Mouse (Mus musculus) E14TG2a.4 (cell line): Measurements from ENCODE around the gene Coro1a.

Source experiments
- H3K27me3 ChIP-seq: 2 replicates; pipeline ENCODE4 v1.6.1; 2014; ENCODE audit warnings: low read length, control low read depth; ENCODE audit not compliant: insufficient read depth
- H3K36me3 ChIP-seq: 2 replicates; pipeline ENCODE4 v1.6.1; 2014; ENCODE audit warnings: low read length, control low read depth; ENCODE audit not compliant: insufficient read depth
- H3K4me1 ChIP-seq: replicated peaks from 2 replicates; pipeline ENCODE4 v1.6.1; 2014; ENCODE audit warnings: low read depth, low read length, control low read depth
- H3K4me3 ChIP-seq: replicated peaks from 2 replicates; pipeline ENCODE4 v1.5.1; 2014; ENCODE audit warnings: mild to moderate bottlenecking, low read length
- H3K9me3 ChIP-seq: 2 replicates; pipeline ENCODE4 v1.6.1; 2014; ENCODE audit warnings: low read length, control low read depth
- CTCF ChIP-seq: conservative IDR thresholded peaks from 2 replicates; pipeline ENCODE4 v1.5.1; 2014; ENCODE audit warnings: low read length
- NANOG ChIP-seq: IDR thresholded peaks from 2 replicates; pipeline ENCODE4 v1.6.1; 2014; ENCODE audit warnings: borderline replicate concordance, low read length, mixed read lengths
- POU5F1 ChIP-seq: IDR thresholded peaks from 2 replicates; pipeline ENCODE4 v1.6.1; 2014; ENCODE audit warnings: low read length, borderline replicate concordance

Gene Coro1a

DNA sequence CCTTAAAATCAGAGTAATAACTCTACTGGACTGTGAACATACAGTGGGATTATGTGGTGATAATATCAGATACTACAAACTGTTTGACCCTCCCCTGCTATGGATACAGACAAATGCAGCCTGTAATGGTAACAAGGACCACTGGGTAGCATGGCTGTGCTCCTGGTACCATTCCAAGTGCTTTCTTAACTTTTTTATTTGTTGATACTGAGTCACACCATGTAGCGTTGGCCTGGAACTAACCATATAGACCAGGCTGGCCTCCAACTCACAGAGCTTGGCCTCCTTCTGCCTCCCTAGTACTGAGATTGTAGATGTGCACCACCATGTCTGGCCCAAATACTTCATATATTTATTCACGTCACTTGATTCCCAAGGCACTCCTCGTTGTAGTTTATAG lies 42.3 kb downstream of the Coro1a start:
- H3K36me3 ChIP-seq, result peaks cover 90% of the 10 kb centered on the region
- H3K9me3 ChIP-seq, result no peaks in the 10 kb centered on the region
- no peaks in the 10 kb centered on the region for H3K27me3 ChIP-seq
- no peak overlapping the region for H3K4me3 ChIP-seq
- TF ChIP-seq POU5F1, result no peak
- no peak for TF ChIP-seq NANOG
- TF ChIP-seq CTCF, result no peak
- H3K4me1 ChIP-seq, result peaks cover 11% of the 10 kb centered on the region

DNA sequence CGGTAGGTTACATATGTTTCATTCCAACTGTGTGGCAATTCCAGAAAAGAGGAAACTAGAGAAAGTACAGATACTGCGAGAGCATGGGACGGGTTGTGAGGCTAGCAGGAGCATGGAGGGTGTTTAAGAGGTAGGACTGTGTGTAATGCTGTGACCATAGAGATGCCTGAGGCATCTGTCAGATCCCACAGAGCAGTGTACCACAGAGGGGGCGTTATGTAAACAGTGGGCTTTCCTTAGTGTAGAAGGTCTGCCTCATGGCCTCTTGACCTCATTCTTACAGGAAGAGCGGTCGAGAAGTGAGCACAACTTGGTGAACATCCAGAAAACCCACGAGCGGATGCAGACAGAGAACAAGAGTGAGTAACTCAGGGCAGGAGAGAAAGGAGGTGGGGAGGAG lies 43.9 kb downstream of the Coro1a start:
- Histone ChIP-seq H3K4me1 (no peaks in the 10 kb centered on the region; the same call in 1 of the 2 replicates), H3K9me3 (no peaks in the 10 kb centered on the region), H3K4me3 (no peak overlapping the region), H3K27me3 (no peaks in the 10 kb centered on the region), H3K36me3 (peaks cover 76% of the 10 kb centered on the region)
- TF ChIP-seq POU5F1 (no peak), CTCF (no peak)

DNA sequence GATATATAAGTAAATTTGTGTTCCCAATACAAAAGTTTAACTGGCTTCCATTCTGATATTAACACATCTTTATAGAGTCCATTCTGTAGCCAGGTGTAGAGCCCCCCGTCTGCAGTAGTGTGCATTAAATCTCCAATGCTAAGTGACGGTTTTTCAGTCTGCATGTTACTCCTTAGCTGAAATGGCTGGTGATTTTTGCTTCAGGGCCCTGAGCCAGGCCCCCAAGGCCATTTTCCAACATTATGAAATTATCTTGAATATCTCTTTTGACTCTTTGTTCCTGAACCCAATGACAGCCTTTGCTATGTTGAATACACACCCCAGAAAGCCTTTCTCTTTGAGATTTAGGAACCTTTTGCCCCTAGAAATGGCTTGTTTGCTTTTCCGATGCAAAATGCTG lies 47.8 kb downstream of the Coro1a start:
- Histone ChIP-seq H3K4me1 (no peaks in the 10 kb centered on the region; the same call in 1 of the 2 replicates), H3K9me3 (no peaks in the 10 kb centered on the region), H3K4me3 (no peak overlapping the region), H3K36me3 (peaks cover 50% of the 10 kb centered on the region), H3K27me3 (no peaks in the 10 kb centered on the region)
- no peak for TF ChIP-seq CTCF
- TF ChIP-seq POU5F1, result no peak
- no peak for TF ChIP-seq NANOG

DNA sequence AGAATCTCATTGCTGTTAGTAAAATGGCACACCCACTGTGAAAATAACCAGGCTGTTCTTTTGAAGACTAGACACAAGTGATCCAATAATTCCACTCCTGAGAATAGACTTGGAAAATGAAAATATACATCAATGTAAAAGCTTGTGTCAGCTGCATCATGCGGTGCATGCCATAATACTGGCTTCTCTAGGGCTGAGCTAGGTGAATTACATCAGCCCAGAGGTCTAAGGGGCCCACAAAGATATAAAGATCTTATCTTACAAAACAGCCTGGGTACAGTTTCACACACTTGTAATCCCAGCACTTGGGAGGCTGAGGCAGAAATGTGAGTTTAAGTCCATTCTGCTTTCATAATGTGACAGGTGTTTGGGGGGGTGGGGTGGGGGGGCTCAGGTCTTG lies 50.1 kb downstream of the Coro1a start:
- no peak for TF ChIP-seq CTCF
- no peak for TF ChIP-seq POU5F1
- no peak for TF ChIP-seq NANOG
- H3K36me3 ChIP-seq, result peaks cover 28% of the 10 kb centered on the region
- H3K4me3 ChIP-seq, result no peak overlapping the region
- no peaks in the 10 kb centered on the region for H3K9me3 ChIP-seq
- H3K27me3 ChIP-seq, result no peaks in the 10 kb centered on the region
- no peaks in the 10 kb centered on the region for H3K4me1 ChIP-seq

DNA sequence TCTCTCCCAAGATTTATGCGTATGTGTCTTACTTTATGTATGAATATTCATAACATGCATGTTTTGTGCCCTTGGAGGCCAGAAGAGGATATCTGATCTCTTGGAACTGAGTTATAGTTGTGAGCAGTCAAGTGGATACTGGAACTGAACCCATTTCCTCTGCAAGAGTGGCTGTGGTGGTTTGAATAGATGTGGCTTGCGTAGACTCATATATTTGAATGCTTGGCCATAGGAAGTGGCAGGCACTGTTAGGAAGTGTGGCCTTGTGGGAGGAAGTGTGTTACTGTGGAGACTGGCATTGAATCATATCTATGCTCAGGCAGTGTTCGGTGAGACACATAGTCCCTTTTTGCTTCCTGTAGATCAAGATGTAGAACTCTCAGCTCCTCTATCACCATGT lies 51.9 kb downstream of the Coro1a start:
- Histone ChIP-seq H3K4me3 (no peak overlapping the region), H3K36me3 (peaks cover 16% of the 10 kb centered on the region; the same call in 1 of the 2 replicates), H3K4me1 (no peaks in the 10 kb centered on the region), H3K27me3 (no peaks in the 10 kb centered on the region), H3K9me3 (no peaks in the 10 kb centered on the region)
- TF ChIP-seq POU5F1 (no peak), NANOG (no peak), CTCF (no peak)

DNA sequence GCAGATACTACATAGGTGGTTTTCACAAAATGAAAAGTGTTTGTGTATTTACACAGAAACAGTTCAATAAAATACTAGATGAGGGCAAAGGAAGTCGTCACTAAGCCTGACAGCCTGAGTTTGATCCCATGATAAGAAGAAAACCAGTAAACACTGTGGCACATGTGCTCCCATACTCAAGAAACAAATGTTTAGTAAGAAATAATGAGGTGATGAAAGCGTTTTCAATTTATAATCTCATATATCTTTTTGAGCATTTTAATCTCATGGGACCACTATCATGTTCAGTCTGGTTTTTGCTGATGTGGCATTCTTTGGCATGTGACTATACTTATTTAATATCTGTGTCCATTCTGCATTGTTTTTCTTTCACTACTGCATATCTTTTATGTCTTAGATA lies 53.6 kb downstream of the Coro1a start:
- H3K4me3 ChIP-seq, result no peak overlapping the region
- H3K9me3 ChIP-seq, result no peaks in the 10 kb centered on the region
- peaks cover 10% of the 10 kb centered on the region for H3K4me1 ChIP-seq
- H3K27me3 ChIP-seq, result no peaks in the 10 kb centered on the region
- no peak for TF ChIP-seq POU5F1
- TF ChIP-seq CTCF, result no peak
- no peak for TF ChIP-seq NANOG
- H3K36me3 ChIP-seq, result peaks cover 15% of the 10 kb centered on the region; the same call in 1 of the 2 replicates

DNA sequence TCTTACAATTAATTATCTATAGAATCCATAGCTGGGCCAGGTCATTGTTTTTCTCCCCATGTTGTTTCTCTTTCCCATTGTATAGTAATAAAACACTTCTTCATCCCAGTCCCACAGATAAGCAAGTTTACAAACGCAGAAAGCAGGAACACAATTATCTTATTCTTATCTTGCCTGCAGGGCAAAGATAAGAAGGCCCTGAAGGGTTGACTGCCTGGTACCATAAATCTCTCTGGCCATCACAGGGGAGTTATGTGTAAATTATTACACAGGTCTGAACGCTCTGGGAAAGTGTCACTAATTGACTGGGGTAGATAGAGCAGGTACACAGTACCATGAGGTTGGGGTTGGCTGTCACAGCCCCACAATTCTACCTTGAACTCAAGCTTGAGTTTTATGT lies 56.7 kb downstream of the Coro1a start:
- peaks cover 8% of the 10 kb centered on the region; the same call in 1 of the 2 replicates for H3K36me3 ChIP-seq
- H3K4me1 ChIP-seq, result peaks cover 25% of the 10 kb centered on the region
- TF ChIP-seq NANOG, result no peak
- TF ChIP-seq POU5F1, result no peak
- TF ChIP-seq CTCF, result no peak
- no peak overlapping the region for H3K4me3 ChIP-seq
- no peaks in the 10 kb centered on the region for H3K27me3 ChIP-seq
- H3K9me3 ChIP-seq, result no peaks in the 10 kb centered on the region
